Mouse (Mus musculus) brain, embryonic 14.5 days (tissue): ENCODE results near the gene Nectin3.

ENCODE experiments used
- CTCF ChIP-seq: fragments of 200-500 bp; IDR thresholded peaks from 2 replicates; pipeline ENCODE4 v1.5.1; 2012; ENCODE audit warnings: inconsistent platforms, mild to moderate bottlenecking, moderate library complexity, borderline replicate concordance; ENCODE audit not compliant: insufficient read depth, insufficient read length; ENCODE audit errors: extremely low read depth
- POLR2A ChIP-seq: fragments of 200-500 bp; IDR thresholded peaks from 2 replicates; pipeline ENCODE4 v1.6.1; 2012; ENCODE audit warnings: mild to moderate bottlenecking, inconsistent platforms, borderline replicate concordance; ENCODE audit not compliant: poor library complexity, insufficient read depth, insufficient read length, severe bottlenecking; ENCODE audit errors: extremely low read depth

- TF ChIP-seq CTCF (no peak), POLR2A (no peak)
Measured at GRCm38 (mm10) chr16:46410739-46411057, 87.6 kb downstream of the Nectin3 start.
